Comparison of ENCODE assay signal across 26 mouse cellular contexts in genomic region chr8:77544428-77544827, GRCm38 (mm10). TPM values are rescaled to one million over a fixed set of nuclear protein-coding genes. Genes with fewer than 3 reads are reported as not detected.
A peak's percentile ranks its signal among the peaks of the same experiment; 100 is the strongest.
DNase-seq lines count a peak whose midpoint lies in the region; ATAC-seq and TF ChIP-seq lines count a peak whose summit lies in the region.
"Had no signal": no experiment of that assay in that cellular context is flagged by ENCODE, and none has a peak within 500 bp of the region (broad histone marks: within the 10 kb centered on the region; RNA-seq: fewer than 3 reads in every experiment).

No protein-coding gene starts in this region.

- TF ChIP-seq CTCF in midbrain, postnatal 0 days (IDR thresholded peaks at IDR 0.05): no peak
- TF ChIP-seq CTCF in stomach, postnatal 0 days (IDR thresholded peaks at IDR 0.05; ENCODE audit: low read depth): no peak
- TF ChIP-seq CTCF in layer of hippocampus, adult 2 months (conservative IDR thresholded peaks at IDR 0.05): no peak

- peak; percentile 75 for DNase-seq in midbrain, embryonic 11.5 days (ENCODE audit: low spot score, missing footprints)
- DNase-seq in midbrain, postnatal 0 days (ENCODE audit: low spot score): no peak
- DNase-seq in liver, embryonic 11.5 days (ENCODE audit: low spot score): peak; percentile 39
- no peak for DNase-seq in stomach, postnatal 0 days (ENCODE audit: low spot score)
- no peak for DNase-seq in thymus, postnatal 0 days (ENCODE audit: low spot score)
- DNase-seq in layer of hippocampus, adult 2 months (ENCODE audit: low spot score in 2 of 2): no peak
- DNase-seq: adrenal gland, adult 8-10 months; cerebellum, adult 11 months; cerebellum, postnatal 10 days; gastrocnemius, postnatal 10 days; heart, postnatal 10 days; kidney, adult 11 months; kidney, postnatal 25 days; lung, adult 2 months; lung, postnatal 10 days; midbrain, embryonic 14.5 days; right cerebral cortex, postnatal 25 days; thymus, adult 18-20 months; thymus, postnatal 36 days had no signal

- H3K27ac ChIP-seq in midbrain, embryonic 11.5 days (ENCODE audit: low read depth, low read length): no peak overlapping the region
- H3K27ac ChIP-seq in midbrain, postnatal 0 days (ENCODE audit: low read depth, low read length): no peak overlapping the region
- no peak overlapping the region for H3K27ac ChIP-seq in liver, embryonic 11.5 days (ENCODE audit: low read depth, low read length)
- H3K27ac ChIP-seq in liver, embryonic 16.5 days (ENCODE audit: low read length): no peak overlapping the region
- H3K27ac ChIP-seq in stomach, postnatal 0 days (replicated peaks): no peak overlapping the region
- no peak overlapping the region for H3K27ac ChIP-seq in layer of hippocampus, adult 2 months
- H3K27ac ChIP-seq: forebrain, embryonic 12.5 days; heart, embryonic 13.5 days; hindbrain, embryonic 15.5 days; limb, embryonic 13.5 days had no signal

- H3K4me2 ChIP-seq in midbrain, embryonic 11.5 days: no peak overlapping the region
- H3K4me2 ChIP-seq in midbrain, postnatal 0 days (ENCODE audit: low read depth, low read length, poor library complexity, severe bottlenecking): no peak overlapping the region
- no peak overlapping the region for H3K4me2 ChIP-seq in liver, embryonic 11.5 days
- no peak overlapping the region for H3K4me2 ChIP-seq in liver, embryonic 16.5 days (ENCODE audit: low read depth, low read length)
- H3K4me2 ChIP-seq in stomach, postnatal 0 days (replicated peaks; ENCODE audit: low read depth): no peak overlapping the region
- H3K4me2 ChIP-seq: forebrain, embryonic 12.5 days; heart, embryonic 13.5 days; hindbrain, embryonic 15.5 days; limb, embryonic 13.5 days had no signal

- H3K9ac ChIP-seq in midbrain, embryonic 11.5 days (ENCODE audit: low read length): no peak overlapping the region
- no peak overlapping the region for H3K9ac ChIP-seq in midbrain, postnatal 0 days (replicated peaks; ENCODE audit: low read length, poor library complexity, severe bottlenecking)
- H3K9ac ChIP-seq in liver, embryonic 11.5 days (ENCODE audit: low read depth, low read length): no peak overlapping the region
- H3K9ac ChIP-seq in liver, embryonic 16.5 days (ENCODE audit: low read depth, low read length): no peak overlapping the region
- no peak overlapping the region for H3K9ac ChIP-seq in stomach, postnatal 0 days (ENCODE audit: low read length)
- H3K9ac ChIP-seq: forebrain, embryonic 12.5 days; heart, embryonic 13.5 days; hindbrain, embryonic 15.5 days; limb, embryonic 13.5 days had no signal

- H3K9me3 ChIP-seq in midbrain, embryonic 11.5 days (ENCODE audit: control insufficient read depth, low read length): no peaks in the 10 kb centered on the region
- H3K9me3 ChIP-seq in midbrain, postnatal 0 days (ENCODE audit: low read length): no peaks in the 10 kb centered on the region
- no peaks in the 10 kb centered on the region for H3K9me3 ChIP-seq in liver, embryonic 11.5 days (ENCODE audit: control insufficient read depth, low read length)
- no peaks in the 10 kb centered on the region for H3K9me3 ChIP-seq in liver, embryonic 16.5 days (replicated peaks; ENCODE audit: control insufficient read depth, low read length)
- H3K9me3 ChIP-seq in stomach, postnatal 0 days (ENCODE audit: control insufficient read depth, low read length): no peaks in the 10 kb centered on the region
- H3K9me3 ChIP-seq: forebrain, embryonic 12.5 days; heart, embryonic 13.5 days; hindbrain, embryonic 15.5 days; limb, embryonic 13.5 days had no signal

- H3K4me1 ChIP-seq in midbrain, embryonic 11.5 days (ENCODE audit: control insufficient read depth, insufficient read depth, low read length): no peaks in the 10 kb centered on the region
- no peaks in the 10 kb centered on the region for H3K4me1 ChIP-seq in midbrain, postnatal 0 days (ENCODE audit: insufficient read depth, low read length)
- peaks cover 6% of the 10 kb centered on the region; the same call in 1 of the 2 replicates for H3K4me1 ChIP-seq in liver, embryonic 11.5 days (replicated peaks; ENCODE audit: control insufficient read depth, insufficient read depth, low read length)
- H3K4me1 ChIP-seq in liver, embryonic 16.5 days (ENCODE audit: control insufficient read depth, low read depth, low read length): peaks cover 4% of the 10 kb centered on the region; the same call in 1 of the 2 replicates
- no peaks in the 10 kb centered on the region for H3K4me1 ChIP-seq in stomach, postnatal 0 days (replicated peaks; ENCODE audit: control insufficient read depth, insufficient read depth)
- H3K4me1 ChIP-seq: forebrain, embryonic 12.5 days; heart, embryonic 13.5 days; hindbrain, embryonic 15.5 days; limb, embryonic 13.5 days had no signal

- H3K4me3 ChIP-seq in midbrain, embryonic 11.5 days (ENCODE audit: low read depth, low read length): no peak overlapping the region
- H3K4me3 ChIP-seq in midbrain, postnatal 0 days (ENCODE audit: low read depth, low read length): no peak overlapping the region
- no peak overlapping the region for H3K4me3 ChIP-seq in liver, embryonic 11.5 days (ENCODE audit: low read depth, low read length)
- H3K4me3 ChIP-seq in liver, embryonic 16.5 days (ENCODE audit: low read depth, low read length): no peak overlapping the region
- no peak overlapping the region for H3K4me3 ChIP-seq in stomach, postnatal 0 days (ENCODE audit: low read depth, low read length)
- no peak overlapping the region for H3K4me3 ChIP-seq in layer of hippocampus, adult 2 months
- H3K4me3 ChIP-seq: erythroblast, embryonic 14.5 days; forebrain, embryonic 12.5 days; heart, embryonic 13.5 days; hindbrain, embryonic 15.5 days; limb, embryonic 13.5 days had no signal

- H3K27me3 ChIP-seq in midbrain, embryonic 11.5 days (ENCODE audit: control insufficient read depth, insufficient read depth, low read length): no peaks in the 10 kb centered on the region
- no peaks in the 10 kb centered on the region for H3K27me3 ChIP-seq in midbrain, postnatal 0 days (ENCODE audit: insufficient read depth, low read length)
- H3K27me3 ChIP-seq in liver, embryonic 11.5 days (replicated peaks; ENCODE audit: control insufficient read depth, insufficient read depth, low read length): no peaks in the 10 kb centered on the region
- H3K27me3 ChIP-seq in liver, embryonic 16.5 days (ENCODE audit: control insufficient read depth, insufficient read depth, low read depth, low read length): no peaks in the 10 kb centered on the region
- H3K27me3 ChIP-seq in stomach, postnatal 0 days (ENCODE audit: control insufficient read depth, insufficient read depth, low read length): no peaks in the 10 kb centered on the region
- H3K27me3 ChIP-seq: forebrain, embryonic 12.5 days; heart, embryonic 13.5 days; hindbrain, embryonic 15.5 days; limb, embryonic 13.5 days had no signal

- no peak for ATAC-seq in midbrain, embryonic 11.5 days (ENCODE audit: low FRiP score)
- ATAC-seq in midbrain, postnatal 0 days (ENCODE audit: low FRiP score): no peak
- ATAC-seq in liver, embryonic 11.5 days (replicated peaks; ENCODE audit: low FRiP score): peak; percentile 66
- peak; percentile 19; the same call in 1 of the 2 replicates for ATAC-seq in liver, embryonic 16.5 days (ENCODE audit: low read depth)
- no peak for ATAC-seq in stomach, postnatal 0 days (ENCODE audit: low FRiP score, low TSS enrichment)
- ATAC-seq: inflammation-experienced regulatory T-cells, adult 6 months had no signal

- H3K36me3 ChIP-seq in midbrain, embryonic 11.5 days (ENCODE audit: control insufficient read depth, insufficient read depth, low read length): no peaks in the 10 kb centered on the region
- no peaks in the 10 kb centered on the region for H3K36me3 ChIP-seq in midbrain, postnatal 0 days (ENCODE audit: insufficient read depth, low read length)
- H3K36me3 ChIP-seq in liver, embryonic 11.5 days (ENCODE audit: control insufficient read depth, insufficient read depth, low read length): no peaks in the 10 kb centered on the region
- no peaks in the 10 kb centered on the region for H3K36me3 ChIP-seq in liver, embryonic 16.5 days (ENCODE audit: control insufficient read depth, insufficient read depth)
- no peaks in the 10 kb centered on the region for H3K36me3 ChIP-seq in stomach, postnatal 0 days (ENCODE audit: control insufficient read depth, insufficient read depth, low read length)
- H3K36me3 ChIP-seq: forebrain, embryonic 12.5 days; heart, embryonic 13.5 days; hindbrain, embryonic 15.5 days; limb, embryonic 13.5 days had no signal

- TF ChIP-seq EP300 in stomach, postnatal 0 days (optimal IDR thresholded peaks at IDR 0.05): no peak

- WGBS in midbrain, embryonic 11.5 days: 68% methylated on average over 3 of the region's 3 CpGs
- 63% methylated on average over 3 of the region's 3 CpGs for WGBS in midbrain, postnatal 0 days
- 27% methylated on average over 3 of the region's 3 CpGs for WGBS in liver, embryonic 11.5 days
- 17% methylated on average over 3 of the region's 3 CpGs for WGBS in liver, embryonic 16.5 days (ENCODE audit: insufficient replicate concordance)
- 54% methylated on average over 3 of the region's 3 CpGs for WGBS in stomach, postnatal 0 days

RNA-seq across cellular contexts. Expression of gene Prmt9, which starts 4.8 kb away (rescaled TPM):
- 22.7 and 24.0 TPM in 2 replicates for polyA plus RNA-seq in midbrain, embryonic 11.5 days (2014; fragmentation: Nextera tagmentation; extraction: Ambion mirVana)
- 26.5 and 28.1 TPM in 2 replicates for total RNA-seq in midbrain, postnatal 0 days (2014; rRNA removed)
- polyA plus RNA-seq in midbrain, postnatal 0 days (2015; fragmentation: Nextera tagmentation; extraction: Ambion mirVana): 21.3 and 21.5 TPM in 2 replicates
- 17.0 and 21.3 TPM in 2 replicates for polyA plus RNA-seq in liver, embryonic 11.5 days (2014; fragmentation: Nextera tagmentation; extraction: Ambion mirVana)
- 7.2 and 7.3 TPM in 2 replicates for polyA plus RNA-seq in liver, embryonic 16.5 days (2015; fragmentation: Nextera tagmentation; extraction: Ambion mirVana)
- polyA plus RNA-seq in stomach, postnatal 0 days (2015; fragmentation: Nextera tagmentation; extraction: Ambion mirVana): 9.7 TPM in 2 replicates
- polyA plus RNA-seq in thymus, postnatal 0 days (2015; fragmentation: Nextera tagmentation; extraction: Ambion mirVana): 23.8 and 25.8 TPM in 2 replicates
- 10 to 100 TPM; 17.9 to 21.5 TPM for total RNA-seq in layer of hippocampus, adult 2 months (2021)

RNA-seq across cellular contexts. Expression of gene Arhgap10, which starts 26.7 kb away (rescaled TPM):
- polyA plus RNA-seq in midbrain, embryonic 11.5 days (2014; fragmentation: Nextera tagmentation; extraction: Ambion mirVana): 11.5 and 12.1 TPM in 2 replicates
- total RNA-seq in midbrain, postnatal 0 days (2014; rRNA removed): 4.4 and 5.4 TPM in 2 replicates
- polyA plus RNA-seq in midbrain, postnatal 0 days (2015; fragmentation: Nextera tagmentation; extraction: Ambion mirVana): 2.3 TPM in 2 replicates
- polyA plus RNA-seq in liver, embryonic 11.5 days (2014; fragmentation: Nextera tagmentation; extraction: Ambion mirVana): 20.1 and 20.2 TPM in 2 replicates
- 5.7 and 7.0 TPM in 2 replicates for polyA plus RNA-seq in liver, embryonic 16.5 days (2015; fragmentation: Nextera tagmentation; extraction: Ambion mirVana)
- 18.8 TPM in 2 replicates for polyA plus RNA-seq in stomach, postnatal 0 days (2015; fragmentation: Nextera tagmentation; extraction: Ambion mirVana)
- 16.5 and 17.8 TPM in 2 replicates for polyA plus RNA-seq in thymus, postnatal 0 days (2015; fragmentation: Nextera tagmentation; extraction: Ambion mirVana)
- total RNA-seq in layer of hippocampus, adult 2 months (2021): 10 to 100 TPM in 1 of 2 experiments, 1 to 10 TPM in 1; 8.3 to 11.2 TPM

Comparison
In these comparisons a context has a peak if more than half of its experiments do, and no peak if none do; other contexts are left out.
1. DNase-seq: peak in midbrain, embryonic 11.5 days (single experiment) and liver, embryonic 11.5 days (single experiment); none in midbrain, postnatal 0 days (single experiment), stomach, postnatal 0 days (single experiment), thymus, postnatal 0 days (single experiment) and layer of hippocampus, adult 2 months (0 of 2).
2. ATAC-seq: peak in liver, embryonic 11.5 days (single experiment) and liver, embryonic 16.5 days (single experiment); none in midbrain, embryonic 11.5 days (single experiment), midbrain, postnatal 0 days (single experiment) and stomach, postnatal 0 days (single experiment).